Mouse (Mus musculus) testis, adult 2 months (tissue): ENCODE results near the gene Cdk5rap1. TPM values are rescaled to one million over a fixed set of nuclear protein-coding genes. Genes with fewer than 3 reads are reported as not detected.

Source experiments
- H3K27ac ChIP-seq: fragments of 200-500 bp; 2 replicates; pipeline ENCODE4 v1.5.1; 2012; ENCODE audit warnings: low read depth, low read length; ENCODE audit not compliant: control insufficient read depth, insufficient read depth
- H3K27me3 ChIP-seq: fragments of 200-500 bp; 2 replicates; pipeline ENCODE4 v1.6.1; 2012; ENCODE audit warnings: mild to moderate bottlenecking, low read length, moderate library complexity; ENCODE audit not compliant: control insufficient read depth, insufficient read depth
- H3K36me3 ChIP-seq: fragments of 200-500 bp; 2 replicates; pipeline ENCODE4 v1.6.1; 2012; ENCODE audit warnings: mild to moderate bottlenecking, low read length; ENCODE audit not compliant: control insufficient read depth, insufficient read depth
- H3K4me1 ChIP-seq: fragments of 200-500 bp; 2 replicates; pipeline ENCODE4 v1.6.1; 2012; ENCODE audit warnings: low read length; ENCODE audit not compliant: control insufficient read depth, insufficient read depth
- H3K4me3 ChIP-seq: fragments of 200-500 bp; 2 replicates; pipeline ENCODE4 v1.5.1; 2012; ENCODE audit warnings: low read depth, mild to moderate bottlenecking, low read length, moderate library complexity, mixed read lengths; ENCODE audit not compliant: control insufficient read depth
- CTCF ChIP-seq: fragments of 200-500 bp; IDR thresholded peaks from 2 replicates; pipeline ENCODE4 v1.5.1; 2012; ENCODE audit warnings: low read depth, mild to moderate bottlenecking, inconsistent platforms, low read length, moderate library complexity; ENCODE audit not compliant: control insufficient read depth, insufficient read depth, insufficient replicate concordance
- POLR2A ChIP-seq: fragments of 200-500 bp; IDR thresholded peaks from 2 replicates; pipeline ENCODE4 v1.6.1; 2012; ENCODE audit warnings: low read depth, mild to moderate bottlenecking, inconsistent platforms, low read length, moderate library complexity; ENCODE audit not compliant: control insufficient read depth
- polyA plus RNA-seq: library from polyadenylated mRNA; depleted of rRNA; stranded (reverse); fragments of >200 nt; gene quantifications from 2 replicates; pipeline ENCODE4 v1.2.3, GENCODE M21; 2012

Gene Cdk5rap1
- polyA plus RNA-seq, 1 experiment: 5.0 TPM

DNA sequence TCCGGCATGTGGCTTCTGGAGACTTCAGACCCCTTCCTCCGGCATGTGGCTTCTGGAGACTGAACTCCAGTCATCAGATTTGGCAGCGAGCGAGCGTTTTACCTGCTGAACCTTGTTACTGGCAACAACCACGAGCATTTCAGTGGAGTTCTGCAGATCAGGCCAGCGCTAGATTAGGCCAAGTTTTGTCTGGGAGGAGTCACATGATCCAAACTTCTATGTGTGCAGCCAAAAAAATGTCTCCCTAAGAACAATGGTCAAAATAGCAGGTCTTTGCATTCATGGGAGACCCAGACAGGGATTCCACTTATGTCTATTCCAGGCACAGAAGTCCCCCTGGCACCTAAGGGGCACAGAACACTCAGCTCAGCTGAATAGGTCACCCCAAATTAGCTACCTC, 25.5 kb upstream of the Cdk5rap1 start:
- H3K36me3 ChIP-seq: no peaks in the 10 kb centered on the region

DNA sequence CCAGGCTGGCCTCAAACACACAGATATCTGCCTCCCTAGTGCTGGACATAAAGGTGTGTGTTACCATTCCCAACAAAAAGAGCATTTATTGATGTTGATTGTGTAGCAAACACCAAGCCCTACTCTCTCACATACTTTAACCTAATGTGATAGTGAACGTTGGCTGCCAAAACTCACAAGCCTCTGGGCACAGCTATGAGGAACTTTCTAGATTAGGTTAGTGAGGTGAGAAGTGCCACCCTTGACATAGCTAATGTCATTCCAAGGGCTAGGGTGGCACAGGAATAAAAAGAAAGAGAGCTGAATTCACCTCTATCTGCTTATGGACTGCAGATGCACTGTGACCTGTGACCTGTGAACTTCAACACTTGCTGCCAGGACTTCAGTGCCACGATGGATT, 23.7 kb upstream of the Cdk5rap1 start:
- Histone ChIP-seq H3K36me3 (no peaks in the 10 kb centered on the region), H3K4me3 (no peak overlapping the region), H3K4me1 (peaks cover 3% of the 10 kb centered on the region; the same call in 1 of the 2 replicates), H3K27ac (no peak overlapping the region), H3K27me3 (no peaks in the 10 kb centered on the region)
- TF ChIP-seq POLR2A: no peak
- TF ChIP-seq CTCF: no peak

More for the DNA sequence above, 25.5 kb upstream of the Cdk5rap1 start:
- Histone ChIP-seq H3K4me1 (peaks cover 5% of the 10 kb centered on the region), H3K27ac (no peak overlapping the region), H3K4me3 (no peak overlapping the region), H3K27me3 (no peaks in the 10 kb centered on the region)
- TF ChIP-seq CTCF (no peak), POLR2A (no peak)

DNA sequence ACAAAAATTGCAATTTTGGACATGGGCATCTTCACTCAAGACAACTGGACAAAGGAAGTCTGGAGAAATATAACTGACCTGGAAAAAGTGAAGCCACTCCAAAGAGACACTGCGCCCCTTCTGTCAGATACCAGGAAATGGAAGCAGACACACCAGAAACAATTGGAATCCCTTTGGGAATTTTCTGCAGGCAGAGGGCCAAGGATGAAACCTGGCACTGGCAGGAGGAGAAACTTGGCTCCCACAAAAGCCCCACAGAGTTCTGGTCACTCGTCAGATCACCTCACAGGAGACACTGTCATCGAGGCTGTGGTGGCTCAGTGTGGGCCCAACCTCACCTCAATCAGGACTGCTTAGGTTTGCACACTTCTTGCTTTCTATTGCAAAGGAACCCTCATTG, 21.8 kb upstream of the Cdk5rap1 start:
- Histone ChIP-seq H3K4me3 (no peak overlapping the region), H3K27ac (no peak overlapping the region), H3K27me3 (no peaks in the 10 kb centered on the region), H3K36me3 (no peaks in the 10 kb centered on the region), H3K4me1 (peaks cover 9% of the 10 kb centered on the region; the same call in 1 of the 2 replicates)
- TF ChIP-seq CTCF (no peak), POLR2A (no peak)

DNA sequence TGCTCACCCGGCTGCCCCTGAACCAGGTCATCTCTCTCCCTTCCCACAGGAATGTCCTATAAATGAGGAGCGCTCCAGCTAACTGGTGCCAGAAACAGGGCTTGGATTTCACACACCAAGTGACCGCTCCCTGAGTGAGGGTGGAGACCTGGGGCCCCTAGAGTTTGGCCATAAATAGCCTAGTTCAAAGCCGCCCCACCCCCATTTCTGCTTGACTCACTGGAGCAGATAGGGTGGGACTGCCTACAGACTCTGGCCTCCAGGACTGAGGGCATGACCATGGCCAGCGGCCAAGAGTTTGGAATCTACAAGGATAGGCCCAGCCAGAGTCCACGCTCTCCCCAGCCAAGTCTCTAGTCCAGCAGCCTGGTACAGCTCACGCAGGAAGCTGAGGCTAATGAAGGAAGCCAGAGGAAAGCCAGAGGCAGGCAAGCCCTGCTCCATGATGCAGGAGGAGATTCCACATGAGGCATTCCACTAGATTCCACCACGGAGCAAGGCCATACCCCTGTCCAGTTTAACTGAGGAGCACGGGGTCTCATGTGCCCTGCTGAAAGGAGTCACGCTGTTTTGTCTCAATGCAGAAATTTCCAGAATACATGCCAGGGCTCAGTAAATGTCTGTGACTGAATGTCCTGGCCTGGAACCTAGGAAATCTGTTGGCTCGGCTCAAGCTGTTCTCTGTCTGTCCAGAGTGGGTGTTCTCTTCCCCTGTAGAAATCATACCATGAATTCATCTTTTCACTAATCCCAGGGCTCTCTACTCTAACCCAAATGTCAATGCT, 17.6 kb upstream of the Cdk5rap1 start:
- H3K4me3 ChIP-seq: no peak overlapping the region
- peak overlapping the region; percentile 73 for H3K27ac ChIP-seq
- H3K36me3 ChIP-seq: no peaks in the 10 kb centered on the region
- peaks cover 7% of the 10 kb centered on the region; the same call in 1 of the 2 replicates for H3K4me1 ChIP-seq
- no peaks in the 10 kb centered on the region for H3K27me3 ChIP-seq
- TF ChIP-seq POLR2A (no peak), CTCF (no peak)

DNA sequence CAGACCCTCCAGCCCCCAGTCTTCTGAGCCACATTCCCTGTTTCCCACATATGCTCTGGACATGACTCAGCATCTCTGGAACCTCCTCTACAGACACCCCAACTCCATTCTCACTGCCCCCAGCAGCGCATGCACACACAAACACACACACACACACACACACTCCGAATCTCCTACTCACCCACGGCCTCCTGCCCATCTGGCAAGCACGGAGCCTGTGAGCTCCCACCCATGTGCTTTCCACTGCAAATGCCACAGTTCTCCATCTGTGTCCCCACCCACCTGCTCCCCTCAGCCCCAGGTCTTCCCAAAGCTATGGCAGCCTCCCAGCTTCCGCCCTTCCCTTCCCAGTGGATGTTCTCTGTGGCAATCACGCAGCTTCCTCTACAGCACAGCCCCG, 6.3 kb upstream of the Cdk5rap1 start:
- Histone ChIP-seq H3K4me1 (peaks cover 9% of the 10 kb centered on the region), H3K36me3 (no peaks in the 10 kb centered on the region), H3K27me3 (no peaks in the 10 kb centered on the region), H3K4me3 (no peak overlapping the region), H3K27ac (no peak overlapping the region)
- TF ChIP-seq POLR2A (no peak), CTCF (no peak)

DNA sequence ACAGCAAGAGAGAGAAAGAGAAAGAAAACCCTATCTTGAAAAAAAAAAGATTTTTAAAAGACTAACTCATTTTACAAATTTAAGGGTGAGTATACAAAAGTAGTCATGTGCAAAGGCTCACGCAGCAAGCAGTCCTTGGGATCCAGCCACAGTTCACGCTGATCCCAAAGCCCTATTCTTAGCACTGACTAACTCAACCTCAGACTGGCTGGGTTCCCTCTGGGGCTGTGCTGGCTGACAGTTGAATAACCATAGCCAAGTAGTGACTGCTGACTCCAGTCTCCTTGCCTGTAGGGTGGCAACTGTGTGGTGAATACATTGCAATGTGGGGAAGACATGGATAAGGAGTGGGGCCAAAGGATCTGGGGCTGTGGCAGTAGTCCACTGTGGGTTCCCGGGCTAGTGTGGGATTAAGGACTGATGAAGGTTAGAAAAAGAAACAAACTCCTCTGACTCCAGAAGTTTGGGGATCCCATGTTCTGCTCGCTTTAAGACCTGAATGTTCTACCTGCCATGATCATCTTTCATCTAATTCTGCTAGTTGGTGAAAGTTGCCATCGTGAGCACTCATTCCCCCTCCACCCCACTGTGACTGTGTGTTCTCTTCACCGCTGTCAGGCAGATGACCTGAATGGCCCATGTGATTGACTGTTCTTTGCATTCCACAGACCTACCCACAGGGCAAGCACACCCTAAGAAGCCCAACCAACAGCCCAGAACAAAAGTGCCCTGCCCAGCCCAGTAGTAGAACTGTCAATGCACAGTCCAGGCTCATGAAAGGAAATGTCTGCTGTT, 2.2 kb upstream of the Cdk5rap1 start:
- peaks cover under 1% of the 10 kb centered on the region; the same call in 1 of the 2 replicates for H3K36me3 ChIP-seq
- no peak overlapping the region for H3K27ac ChIP-seq
- no peak overlapping the region for H3K4me3 ChIP-seq
- no peak for TF ChIP-seq CTCF
- no peak for TF ChIP-seq POLR2A
- no peaks in the 10 kb centered on the region for H3K27me3 ChIP-seq
- peaks cover 8% of the 10 kb centered on the region for H3K4me1 ChIP-seq

DNA sequence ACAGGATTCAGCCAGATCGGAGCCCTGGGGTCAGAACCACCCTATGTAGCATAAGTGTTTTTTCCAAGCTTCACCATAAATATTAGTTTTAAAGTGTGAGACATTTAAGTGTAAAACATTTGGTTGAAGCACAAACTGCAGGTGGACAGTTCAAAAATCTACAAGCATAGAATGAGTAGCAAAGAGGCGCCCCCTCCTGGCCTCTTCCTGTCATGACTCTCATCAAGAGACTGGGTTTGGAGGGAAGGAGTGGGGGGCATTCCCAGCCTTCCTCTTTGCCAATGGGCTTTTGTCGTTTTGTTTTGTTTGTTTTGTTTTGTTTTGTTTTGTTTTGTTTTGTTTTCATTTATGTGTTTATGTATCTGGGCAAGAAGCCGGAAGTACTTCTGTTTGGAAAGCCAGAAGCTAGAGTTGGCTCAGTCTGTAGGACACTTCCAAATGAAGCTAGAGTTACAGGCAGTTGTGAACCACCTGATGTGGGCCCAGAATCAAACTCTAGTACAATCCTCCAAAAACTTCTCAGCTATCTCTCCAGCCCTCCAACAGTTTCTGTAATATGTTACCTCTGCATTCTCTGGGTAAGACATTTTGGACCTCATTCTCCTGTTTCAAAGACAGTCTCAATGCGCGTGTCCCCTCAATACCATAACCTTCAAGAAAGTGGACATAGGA, 1.3 kb upstream of the Cdk5rap1 start:
- Histone ChIP-seq H3K27ac (no peak overlapping the region), H3K4me3 (no peak overlapping the region), H3K36me3 (peaks cover 2% of the 10 kb centered on the region; the same call in 1 of the 2 replicates), H3K27me3 (no peaks in the 10 kb centered on the region), H3K4me1 (peaks cover 8% of the 10 kb centered on the region)
- no peak for TF ChIP-seq POLR2A
- TF ChIP-seq CTCF: 0 out of 2 replicates have a peak, but pooled peaks have one; percentile 32
